Mouse (Mus musculus) kidney, embryonic 15.5 days (tissue): ENCODE results near the gene Swsap1. TPM values are rescaled to one million over a fixed set of nuclear protein-coding genes. Genes with fewer than 3 reads are reported as not detected.

Source experiments
- ATAC-seq: fragments of 200-750 bp; cut with Nextera tagmentation; replicated peaks from 2 replicates; pipeline ENCODE4 v1.8.0; 2017; ENCODE audit warnings: moderate TSS enrichment; ENCODE audit not compliant: low FRiP score
- H3K27ac ChIP-seq: fragments of 300-500 bp; sonication (generic); 2 replicates; pipeline ENCODE4 v1.5.1; 2015; ENCODE audit warnings: mild to moderate bottlenecking, inconsistent platforms
- H3K27me3 ChIP-seq: fragments of 300-500 bp; sonication (generic); 2 replicates; pipeline ENCODE4 v1.6.1; 2015; ENCODE audit warnings: inconsistent platforms
- H3K36me3 ChIP-seq: fragments of 300-500 bp; sonication (generic); 2 replicates; pipeline ENCODE4 v1.6.1; 2015; ENCODE audit warnings: inconsistent platforms
- H3K4me1 ChIP-seq: fragments of 300-500 bp; sonication (generic); 2 replicates; pipeline ENCODE4 v1.6.1; 2015; ENCODE audit warnings: inconsistent platforms
- H3K4me2 ChIP-seq: fragments of 300-500 bp; sonication (generic); 2 replicates; pipeline ENCODE4 v1.6.1; 2015; ENCODE audit warnings: moderate library complexity, mild to moderate bottlenecking, inconsistent platforms
- H3K4me3 ChIP-seq: fragments of 300-500 bp; sonication (generic); replicated peaks from 2 replicates; pipeline ENCODE4 v1.5.1; 2015; ENCODE audit warnings: mild to moderate bottlenecking, inconsistent platforms
- H3K9ac ChIP-seq: fragments of 300-500 bp; sonication (generic); 2 replicates; pipeline ENCODE4 v1.6.1; 2015; ENCODE audit warnings: mild to moderate bottlenecking, inconsistent platforms
- H3K9me3 ChIP-seq: fragments of 300-500 bp; sonication (generic); replicated peaks from 2 replicates; pipeline ENCODE4 v1.6.1; 2016; ENCODE audit warnings: inconsistent platforms
- WGBS: fragments of 180-500 bp; shearing (Covaris S2); methylation state at CpG from one replicate; pipeline ENCODE4 v1.1.7; 2015; ENCODE audit warnings: mixed read lengths; 5-methylcytosine and 5-hydroxymethylcytosine counted together
- polyA plus RNA-seq: library from polyadenylated mRNA; unstranded; fragments of >200 nt; fragmentation: Nextera tagmentation; extraction: Ambion mirVana; gene quantifications from 2 replicates; pipeline ENCODE4 v1.2.1, GENCODE M21; 2015

The Swsap1 gene
- polyA plus RNA-seq, 1 experiment from 2014 or later: 7.9 TPM

GRCm38 (mm10) chr9:21976626-21977175, 21.1 kb downstream of the Swsap1 start:
- no peak for ATAC-seq
- WGBS: 83% methylated on average over 10 of the region's 10 CpGs
- H3K4me1 ChIP-seq: no peaks in the 10 kb centered on the region
- H3K9me3 ChIP-seq: no peaks in the 10 kb centered on the region
- H3K4me2 ChIP-seq: no peak overlapping the region
- H3K36me3 ChIP-seq: peaks cover 48% of the 10 kb centered on the region
- H3K27me3 ChIP-seq: no peaks in the 10 kb centered on the region
- H3K9ac ChIP-seq: no peak overlapping the region
- H3K4me3 ChIP-seq: no peak overlapping the region
- no peak overlapping the region for H3K27ac ChIP-seq

- 82% methylated on average over 5 of the region's 5 CpGs for WGBS
- no peak for ATAC-seq
- no peak overlapping the region for H3K9ac ChIP-seq
These were observed 21.8 kb downstream of the Swsap1 start for GRCm38 (mm10) chr9:21977331-21977730.

GRCm38 (mm10) chr9:21977972-21978371, 22.4 kb downstream of the Swsap1 start:
- no peaks in the 10 kb centered on the region for H3K9me3 ChIP-seq
- no peak overlapping the region for H3K4me2 ChIP-seq
- H3K9ac ChIP-seq: no peak overlapping the region
- H3K27ac ChIP-seq: no peak overlapping the region
- no peaks in the 10 kb centered on the region for H3K27me3 ChIP-seq
- WGBS: 18% methylated on average over 2 of the region's 2 CpGs
- H3K4me3 ChIP-seq: no peak overlapping the region
- no peak for ATAC-seq
- peaks cover 45% of the 10 kb centered on the region for H3K36me3 ChIP-seq
- no peaks in the 10 kb centered on the region for H3K4me1 ChIP-seq

More at GRCm38 (mm10) chr9:21977331-21977730, 21.8 kb downstream of the Swsap1 start:
- Histone ChIP-seq H3K27me3 (no peaks in the 10 kb centered on the region), H3K4me1 (no peaks in the 10 kb centered on the region), H3K9me3 (no peaks in the 10 kb centered on the region), H3K4me3 (no peak overlapping the region), H3K36me3 (peaks cover 50% of the 10 kb centered on the region), H3K27ac (no peak overlapping the region), H3K4me2 (no peak overlapping the region)

- H3K9me3 ChIP-seq: no peaks in the 10 kb centered on the region
- no peaks in the 10 kb centered on the region for H3K27me3 ChIP-seq
- no peak overlapping the region for H3K4me2 ChIP-seq
- H3K36me3 ChIP-seq: peaks cover 42% of the 10 kb centered on the region
- H3K27ac ChIP-seq: no peak overlapping the region
- ATAC-seq: no peak
- no peaks in the 10 kb centered on the region for H3K4me1 ChIP-seq
- WGBS: 79% methylated on average over 4 of the region's 4 CpGs
- H3K4me3 ChIP-seq: no peak overlapping the region
- no peak overlapping the region for H3K9ac ChIP-seq
These were observed 23.0 kb downstream of the Swsap1 start for GRCm38 (mm10) chr9:21978398-21979128.

- Histone ChIP-seq H3K4me3 (no peak overlapping the region), H3K9ac (no peak overlapping the region), H3K27me3 (peaks cover 27% of the 10 kb centered on the region), H3K36me3 (peaks cover 27% of the 10 kb centered on the region), H3K27ac (no peak overlapping the region), H3K9me3 (no peaks in the 10 kb centered on the region), H3K4me1 (peaks cover 16% of the 10 kb centered on the region), H3K4me2 (no peak overlapping the region)
- ATAC-seq: no peak
- 40% methylated on average over 3 of the region's 3 CpGs for WGBS
These were observed 28.4 kb downstream of the Swsap1 start for GRCm38 (mm10) chr9:21983911-21984310.

- Histone ChIP-seq H3K27ac (0 out of 2 replicates have a peak overlapping the region, but pooled peaks have one; percentile 18), H3K36me3 (no peaks in the 10 kb centered on the region), H3K4me3 (peak overlapping the region; percentile 61), H3K9me3 (no peaks in the 10 kb centered on the region), H3K4me2 (peak overlapping the region; percentile 92), H3K4me1 (peaks cover 32% of the 10 kb centered on the region), H3K9ac (no peak overlapping the region; the same call in 1 of the 2 replicates), H3K27me3 (peaks cover 64% of the 10 kb centered on the region)
- ATAC-seq: no peak
- WGBS: 9% methylated on average over 36 of the region's 36 CpGs
These were observed 32.2 kb downstream of the Swsap1 start for GRCm38 (mm10) chr9:21987592-21988342.

GRCm38 (mm10) chr9:21988421-21989101, 33.0 kb downstream of the Swsap1 start:
- peak overlapping the region; percentile 45 for H3K9ac ChIP-seq

GRCm38 (mm10) chr9:21989230-21990110, 33.9 kb downstream of the Swsap1 start, which contains the start of gene Rgl3:
Gene Rgl3 (minus strand): TSS chr9:21989446.
- peak; percentile 73 for ATAC-seq
- whole genome bisulfite sequencing: 1% methylated on average over 42 of the region's 42 CpGs
- peak within 1 kb of the TSS; percentile 92 for H3K4me2 ChIP-seq
- H3K27me3 ChIP-seq: peaks cover 66% of the 10 kb centered on the region
- no peaks in the 10 kb centered on the region for H3K9me3 ChIP-seq
- H3K4me1 ChIP-seq: peaks cover 32% of the 10 kb centered on the region
- peak within 1 kb of the TSS; percentile 45 for H3K9ac ChIP-seq
- no peaks in the 10 kb centered on the region for H3K36me3 ChIP-seq
- H3K4me3 ChIP-seq: peak within 1 kb of the TSS; percentile 61
- peak within 1 kb of the TSS; percentile 79 for H3K27ac ChIP-seq

More at GRCm38 (mm10) chr9:21988421-21989101, 33.0 kb downstream of the Swsap1 start:
- H3K27me3 ChIP-seq: peaks cover 66% of the 10 kb centered on the region
- H3K4me2 ChIP-seq: peak overlapping the region; percentile 92
- peak overlapping the region; percentile 79 for H3K27ac ChIP-seq
- peaks cover 32% of the 10 kb centered on the region for H3K4me1 ChIP-seq
- under 1% methylated on average over 32 of the region's 32 CpGs for WGBS
- ATAC-seq: peak; percentile 76
- no peaks in the 10 kb centered on the region for H3K36me3 ChIP-seq
- H3K4me3 ChIP-seq: peak overlapping the region; percentile 61
- no peaks in the 10 kb centered on the region for H3K9me3 ChIP-seq

GRCm38 (mm10) chr9:21992227-21992626, 36.7 kb downstream of the Swsap1 start:
- Histone ChIP-seq H3K4me1 (peaks cover 32% of the 10 kb centered on the region), H3K9ac (no peak overlapping the region), H3K4me3 (no peak overlapping the region), H3K9me3 (no peaks in the 10 kb centered on the region), H3K4me2 (no peak overlapping the region), H3K27ac (no peak overlapping the region), H3K36me3 (no peaks in the 10 kb centered on the region), H3K27me3 (peaks cover 56% of the 10 kb centered on the region)
- WGBS: 70% methylated on average over 4 of the region's 4 CpGs
- no peak for ATAC-seq

- no peak for ATAC-seq
- H3K9me3 ChIP-seq: no peaks in the 10 kb centered on the region
- H3K27ac ChIP-seq: no peak overlapping the region
- no peaks in the 10 kb centered on the region for H3K4me1 ChIP-seq
- H3K36me3 ChIP-seq: no peaks in the 10 kb centered on the region
- peaks cover 15% of the 10 kb centered on the region for H3K27me3 ChIP-seq
- no peak overlapping the region for H3K4me2 ChIP-seq
- 85% methylated on average over 3 of the region's 3 CpGs for WGBS
- no peak overlapping the region for H3K4me3 ChIP-seq
- H3K9ac ChIP-seq: no peak overlapping the region
These were observed 40.8 kb downstream of the Swsap1 start for GRCm38 (mm10) chr9:21996178-21996867.
